33 mouse cellular contexts compared by ENCODE assay signal in genomic region chr2:172467206-172467605, GRCm38 (mm10). TPM values are rescaled to one million over a fixed set of nuclear protein-coding genes. Genes with fewer than 3 reads are reported as not detected.
A peak's percentile ranks its signal among the peaks of the same experiment; 100 is the strongest.
DNase-seq lines count a peak whose midpoint lies in the region; ATAC-seq lines count a peak whose summit lies in the region.
"Had no signal": no experiment of that assay in that cellular context is flagged by ENCODE, and none has a peak within 500 bp of the region (broad histone marks: within the 10 kb centered on the region; RNA-seq: fewer than 3 reads in every experiment).

No protein-coding gene starts in this region.

- no peaks in the 10 kb centered on the region for H3K9me3 ChIP-seq in forebrain, embryonic 12.5 days
- H3K9me3 ChIP-seq in forebrain, embryonic 11.5 days (ENCODE audit: control insufficient read depth, low read length), result no peaks in the 10 kb centered on the region
- H3K9me3 ChIP-seq: embryonic facial prominence, embryonic 15.5 days; hindbrain, embryonic 10.5 days; limb, embryonic 10.5 days; midbrain, embryonic 13.5 days had no signal

- DNase-seq in forebrain, embryonic 11.5 days (ENCODE audit: low spot score), result no peak
- DNase-seq in 3T3-L1 (ENCODE audit: low read depth, low spot score), result peak; percentile 79
- peak; percentile 25 for DNase-seq in Muller cell, postnatal 12 days (ENCODE audit: inconsistent ontology term)
- DNase-seq in gastrocnemius, adult 18-20 months (ENCODE audit: low spot score), result no peak
- no peak for DNase-seq in spleen, postnatal 4 days (ENCODE audit: low spot score in 2 of 2)
- no peak for DNase-seq in layer of hippocampus, postnatal 10 days (ENCODE audit: low spot score in 2 of 2)
- DNase-seq: cerebellum, adult 8-10 months; gastrocnemius, postnatal 14 days; heart, adult 11 months; kidney, adult 9 months; kidney, postnatal 14 days; liver; right cerebral cortex, postnatal 25 days; thymus, adult 18-20 months; thymus, postnatal 36 days had no signal

- ATAC-seq in forebrain, embryonic 12.5 days (ENCODE audit: low FRiP score), result no peak
- no peak for ATAC-seq in forebrain, embryonic 11.5 days (replicated peaks; ENCODE audit: low FRiP score)
- ATAC-seq: hindbrain, postnatal 0 days; intestine, embryonic 16.5 days; lung, postnatal 0 days had no signal

- 0 out of 2 replicates have a peak overlapping the region, but pooled peaks have one; percentile 82 for H3K27ac ChIP-seq in forebrain, embryonic 12.5 days
- no peak overlapping the region for H3K27ac ChIP-seq in forebrain, embryonic 11.5 days (ENCODE audit: low read depth, low read length)
- 0 out of 2 replicates have a peak overlapping the region, but pooled peaks have one; percentile 2 for H3K27ac ChIP-seq in brown adipose tissue, adult 24 weeks (replicated peaks; ENCODE audit: low read depth, low read length)
- H3K27ac ChIP-seq: embryonic facial prominence, embryonic 15.5 days; hindbrain, postnatal 0 days; limb, embryonic 10.5 days; midbrain, embryonic 13.5 days had no signal

- H3K4me3 ChIP-seq in forebrain, embryonic 12.5 days (replicated peaks), result no peak overlapping the region
- H3K4me3 ChIP-seq in forebrain, embryonic 11.5 days (ENCODE audit: low read depth, low read length), result no peak overlapping the region
- H3K4me3 ChIP-seq in brown adipose tissue, adult 24 weeks (ENCODE audit: insufficient read depth, low read depth, low read length), result no peak overlapping the region
- H3K4me3 ChIP-seq: embryonic facial prominence, embryonic 15.5 days; hindbrain, embryonic 10.5 days; limb, embryonic 10.5 days; midbrain, embryonic 13.5 days had no signal

- H3K9ac ChIP-seq in forebrain, embryonic 12.5 days, result no peak overlapping the region
- H3K9ac ChIP-seq in forebrain, embryonic 11.5 days (ENCODE audit: low read length), result no peak overlapping the region
- H3K9ac ChIP-seq: embryonic facial prominence, embryonic 15.5 days; liver, postnatal 0 days; midbrain, embryonic 13.5 days had no signal

- no peak overlapping the region for H3K4me2 ChIP-seq in forebrain, embryonic 12.5 days
- no peak overlapping the region for H3K4me2 ChIP-seq in forebrain, embryonic 11.5 days (ENCODE audit: low read depth, low read length, severe bottlenecking)
- H3K4me2 ChIP-seq: embryonic facial prominence, embryonic 15.5 days; heart, embryonic 11.5 days; midbrain, embryonic 13.5 days had no signal

- H3K4me1 ChIP-seq in forebrain, embryonic 12.5 days, result peaks cover 17% of the 10 kb centered on the region; the same call in 1 of the 2 replicates
- peaks cover 6% of the 10 kb centered on the region; the same call in 1 of the 2 replicates for H3K4me1 ChIP-seq in forebrain, embryonic 11.5 days (replicated peaks; ENCODE audit: control insufficient read depth, insufficient read depth, low read length)
- H3K4me1 ChIP-seq in brown adipose tissue, adult 24 weeks (ENCODE audit: control insufficient read depth, insufficient read depth, insufficient read length, low read length), result peaks cover 7% of the 10 kb centered on the region
- H3K4me1 ChIP-seq: embryonic facial prominence, embryonic 15.5 days; hindbrain, embryonic 10.5 days; limb, embryonic 10.5 days; midbrain, embryonic 13.5 days had no signal

- peaks cover 63% of the 10 kb centered on the region for H3K36me3 ChIP-seq in forebrain, embryonic 12.5 days (replicated peaks)
- no peaks in the 10 kb centered on the region; the same call in 1 of the 2 replicates for H3K36me3 ChIP-seq in forebrain, embryonic 11.5 days (ENCODE audit: control insufficient read depth, insufficient read depth, low read length)

- 88% methylated on average over 5 of the region's 5 CpGs for WGBS in forebrain, embryonic 12.5 days
- 95% methylated on average over 5 of the region's 5 CpGs for WGBS in forebrain, embryonic 11.5 days

- H3K27me3 ChIP-seq in forebrain, embryonic 12.5 days, result no peaks in the 10 kb centered on the region
- no peaks in the 10 kb centered on the region for H3K27me3 ChIP-seq in forebrain, embryonic 11.5 days (ENCODE audit: control insufficient read depth, insufficient read depth, low read length)
- H3K27me3 ChIP-seq: embryonic facial prominence, embryonic 15.5 days; midbrain, embryonic 13.5 days had no signal

RNA-seq across cellular contexts. Expression of gene Fam209, which starts 5.1 kb away (rescaled TPM):
- 0.38 and 0.81 TPM in 2 replicates for polyA plus RNA-seq in forebrain, embryonic 12.5 days (2016; fragmentation: Nextera tagmentation; extraction: Ambion mirVana)
- 0.39 and 0.97 TPM in 2 replicates for polyA plus RNA-seq in forebrain, embryonic 11.5 days (2014; fragmentation: Nextera tagmentation; extraction: Ambion mirVana)
- polyA plus RNA-seq in brown adipose tissue, adult 24 weeks (2012; ENCODE audit: insufficient read depth, insufficient read length, missing spikeins), result not detected in 2 replicates
- under 1 TPM in 1 of 2 experiments, not detected in 1; 0.34 TPM for total RNA-seq in gastrocnemius, adult 18-20 months (2021)
- total RNA-seq in layer of hippocampus, postnatal 10 days (2021), result not detected
- total RNA-seq: hindbrain, postnatal 0 days; layer of hippocampus, postnatal 25 days had no signal
- polyA plus RNA-seq: heart, postnatal 0 days; hindbrain, embryonic 10.5 days; liver, postnatal 0 days; neural tube, embryonic 11.5 days had no signal

RNA-seq across cellular contexts. Expression of gene Gcnt7, which starts 8.8 kb away (rescaled TPM):
- polyA plus RNA-seq in forebrain, embryonic 12.5 days (2016; fragmentation: Nextera tagmentation; extraction: Ambion mirVana), result 2.1 and 2.2 TPM in 2 replicates
- polyA plus RNA-seq in forebrain, embryonic 11.5 days (2014; fragmentation: Nextera tagmentation; extraction: Ambion mirVana), result 1.5 TPM in 2 replicates
- not detected in 2 replicates for polyA plus RNA-seq in brown adipose tissue, adult 24 weeks (2012; ENCODE audit: insufficient read depth, insufficient read length, missing spikeins)
- total RNA-seq in gastrocnemius, adult 18-20 months (2021), result not detected
- total RNA-seq in layer of hippocampus, postnatal 10 days (2021), result not detected
- total RNA-seq: gastrocnemius, postnatal 14 days; hindbrain, postnatal 0 days; layer of hippocampus, adult 18-20 months; layer of hippocampus, postnatal 25 days; megakaryocyte progenitor cell, adult 5-6 weeks; monocyte, adult 5-6 weeks had no signal
- polyA plus RNA-seq: spleen, adult 2 months had no signal

RNA-seq across cellular contexts. Expression of gene Rtf2, which starts 26.9 kb away (rescaled TPM):
- 86.9 and 93.5 TPM in 2 replicates for polyA plus RNA-seq in forebrain, embryonic 12.5 days (2016; fragmentation: Nextera tagmentation; extraction: Ambion mirVana)
- 86.0 and 90.5 TPM in 2 replicates for polyA plus RNA-seq in forebrain, embryonic 11.5 days (2014; fragmentation: Nextera tagmentation; extraction: Ambion mirVana)
- polyA plus RNA-seq in brown adipose tissue, adult 24 weeks (2012; ENCODE audit: insufficient read depth, insufficient read length, missing spikeins), result 91.4 and 101 TPM in 2 replicates
- total RNA-seq in gastrocnemius, adult 18-20 months (2021), result 10 to 100 TPM; 27.9 to 30.8 TPM
- total RNA-seq in layer of hippocampus, postnatal 10 days (2021), result 10 to 100 TPM; 58.4 to 59.6 TPM

Comparison
In these comparisons a context has a peak if more than half of its experiments do, and no peak if none do; other contexts are left out.
1. DNase-seq: peak in 3T3-L1 (single experiment) and Muller cell, postnatal 12 days (single experiment); none in forebrain, embryonic 11.5 days (single experiment), gastrocnemius, adult 18-20 months (single experiment), spleen, postnatal 4 days (0 of 2) and layer of hippocampus, postnatal 10 days (0 of 2).